Mouse (Mus musculus) cortical plate, adult 2 months (tissue): ENCODE results near the gene Psmb7.

Experiments used
- CTCF ChIP-seq: fragments of 200-500 bp; IDR thresholded peaks from 2 replicates; pipeline ENCODE4 v1.5.1; 2011; ENCODE audit warnings: mild to moderate bottlenecking, control low read depth, low read length; ENCODE audit not compliant: insufficient read depth; ENCODE audit errors: extremely low read depth
- POLR2A ChIP-seq: fragments of 200-500 bp; IDR thresholded peaks from 2 replicates; pipeline ENCODE4 v1.6.1; 2011; ENCODE audit warnings: mild to moderate bottlenecking, low read length, control low read depth; ENCODE audit not compliant: insufficient read depth; ENCODE audit errors: extremely low read depth

DNA sequence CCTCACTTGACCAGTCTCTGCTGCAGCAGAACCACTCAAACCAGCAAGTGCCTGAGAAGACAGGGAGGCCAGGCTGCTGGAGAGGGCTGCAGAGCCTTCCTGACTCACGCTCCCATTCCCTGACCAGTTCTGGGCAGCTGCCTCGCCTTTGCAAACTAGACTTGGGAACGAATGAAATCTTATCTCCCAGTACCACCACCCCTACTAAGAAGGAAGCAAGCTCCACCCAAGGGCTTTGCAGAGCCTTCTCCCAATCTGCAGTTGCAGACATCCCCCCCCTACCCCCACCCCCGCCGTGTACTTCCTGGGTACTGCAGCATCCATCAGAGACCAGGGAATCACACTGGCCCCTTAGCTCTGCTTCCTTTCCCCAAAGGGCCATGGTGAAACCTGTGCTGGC, 39.2 kb upstream of the Psmb7 start:
- TF ChIP-seq POLR2A (no peak), CTCF (no peak)
